Mouse (Mus musculus) lung, embryonic 14.5 days (tissue): ENCODE measurements around the gene Pigb. TPM values are rescaled to one million over a fixed set of nuclear protein-coding genes. Genes with fewer than 3 reads are reported as not detected.

Experiments
- ATAC-seq: fragments of 200-750 bp; cut with Nextera tagmentation; 2 replicates; pipeline ENCODE4 v1.8.0; 2017; ENCODE audit warnings: mild to moderate bottlenecking, moderate TSS enrichment, moderate library complexity; ENCODE audit not compliant: insufficient read depth
- DNase-seq: peaks from one replicate; pipeline ENCODE4 v3.0.0-alpha.2; 2015
- H3K27ac ChIP-seq: fragments of 300-500 bp; sonication (generic); 2 replicates; pipeline ENCODE4 v1.5.1; 2014; ENCODE audit warnings: low read depth, mild to moderate bottlenecking, moderate library complexity
- H3K27me3 ChIP-seq: fragments of 300-500 bp; sonication (generic); 2 replicates; pipeline ENCODE4 v1.6.1; 2014; ENCODE audit warnings: low read length, control low read depth; ENCODE audit not compliant: insufficient read depth
- H3K36me3 ChIP-seq: fragments of 300-500 bp; sonication (generic); 2 replicates; pipeline ENCODE4 v1.6.1; 2014; ENCODE audit warnings: control low read depth; ENCODE audit not compliant: insufficient read depth
- H3K4me1 ChIP-seq: fragments of 300-500 bp; sonication (generic); 2 replicates; pipeline ENCODE4 v1.6.1; 2014; ENCODE audit warnings: antibody characterized with exemption, control low read depth; ENCODE audit not compliant: insufficient read depth
- H3K4me2 ChIP-seq: fragments of 300-500 bp; sonication (generic); 2 replicates; pipeline ENCODE4 v1.6.1; 2014; ENCODE audit warnings: mild to moderate bottlenecking
- H3K4me3 ChIP-seq: fragments of 300-500 bp; sonication (generic); 2 replicates; pipeline ENCODE4 v1.5.1; 2014; ENCODE audit warnings: low read depth, low read length
- H3K9ac ChIP-seq: fragments of 300-500 bp; sonication (generic); 2 replicates; pipeline ENCODE4 v1.6.1; 2014
- H3K9me3 ChIP-seq: fragments of 300-500 bp; sonication (generic); 2 replicates; pipeline ENCODE4 v1.6.1; 2016; ENCODE audit warnings: low read depth, low read length, control low read depth
- CTCF ChIP-seq: IDR thresholded peaks from 2 replicates; pipeline ENCODE4 v1.5.1; 2016; ENCODE audit warnings: antibody characterized with exemption, low read depth
- WGBS: fragments of 180-500 bp; shearing (Covaris S2); extraction: QIAGEN DNeasy Blood & Tissue Kit; methylation state at CpG from one replicate; pipeline ENCODE4 v1.1.7; 2014; 5-methylcytosine and 5-hydroxymethylcytosine counted together
- polyA plus RNA-seq: library from polyadenylated mRNA; unstranded; fragments of >200 nt; fragmentation: Nextera tagmentation; extraction: Ambion mirVana; gene quantifications from 2 replicates; pipeline ENCODE4 v1.2.1, GENCODE M21; 2014

The Pigb gene
- polyA plus RNA-seq: 16.1 and 16.7 TPM in 2 replicates

GRCm38 (mm10) chr9:73040080-73040479 is at the start of gene Pigb:
Gene Pigb (minus strand): TSS chr9:73040378.
- Histone ChIP-seq H3K9ac (peak within 1 kb of the TSS; percentile 78), H3K36me3 (peaks cover 5% of the 10 kb centered on the region; the same call in 1 of the 2 replicates), H3K9me3 (no peaks in the 10 kb centered on the region), H3K27me3 (no peaks in the 10 kb centered on the region), H3K4me3 (peak within 1 kb of the TSS; percentile 66), H3K4me1 (0 out of 2 replicates have a peak, but pooled peaks cover 6% of the 10 kb centered on the region), H3K27ac (peak within 1 kb of the TSS; percentile 80), H3K4me2 (peak within 1 kb of the TSS; percentile 95)
- no peak for ATAC-seq
- 27% methylated on average over 6 of the region's 6 CpGs for WGBS
- DNase-seq: no peak
- TF ChIP-seq CTCF: no peak

- Histone ChIP-seq H3K4me3 (no peak overlapping the region), H3K4me2 (0 out of 2 replicates have a peak overlapping the region, but pooled peaks have one; percentile 31), H3K27me3 (no peaks in the 10 kb centered on the region), H3K9ac (no peak overlapping the region), H3K4me1 (no peaks in the 10 kb centered on the region), H3K27ac (0 out of 2 replicates have a peak overlapping the region, but pooled peaks have one; percentile 5), H3K36me3 (no peaks in the 10 kb centered on the region), H3K9me3 (no peaks in the 10 kb centered on the region)
- TF ChIP-seq CTCF: no peak
- ATAC-seq (peak; percentile 44), DNase-seq (peak; percentile 33)
- 54% methylated on average over 16 of the region's 16 CpGs for WGBS
These were observed 49.2 kb upstream of the Pigb start for GRCm38 (mm10) chr9:73089222-73089920.

GRCm38 (mm10) chr9:73087581-73087980 is 47.4 kb upstream of the Pigb start:
- H3K27me3 ChIP-seq: no peaks in the 10 kb centered on the region
- H3K9me3 ChIP-seq: no peaks in the 10 kb centered on the region
- DNase-seq (no peak), ATAC-seq (no peak)
- no peak overlapping the region for H3K4me3 ChIP-seq
- no peak for TF ChIP-seq CTCF
- WGBS: 64% methylated on average over 5 of the region's 5 CpGs
- no peak overlapping the region for H3K4me2 ChIP-seq
- no peak overlapping the region for H3K9ac ChIP-seq
- no peaks in the 10 kb centered on the region for H3K36me3 ChIP-seq
- no peaks in the 10 kb centered on the region for H3K4me1 ChIP-seq
- H3K27ac ChIP-seq: no peak overlapping the region

- Histone ChIP-seq H3K9ac (no peak overlapping the region), H3K36me3 (no peaks in the 10 kb centered on the region), H3K9me3 (no peaks in the 10 kb centered on the region), H3K4me1 (no peaks in the 10 kb centered on the region), H3K4me3 (no peak overlapping the region), H3K27ac (no peak overlapping the region), H3K27me3 (no peaks in the 10 kb centered on the region), H3K4me2 (no peak overlapping the region)
- WGBS: 46% methylated on average over 8 of the region's 8 CpGs
- peak; percentile 54 for DNase-seq
- ATAC-seq: no peak
- TF ChIP-seq CTCF: no peak
These were observed 46.9 kb upstream of the Pigb start for GRCm38 (mm10) chr9:73087121-73087520.

GRCm38 (mm10) chr9:73085845-73086244 is 45.7 kb upstream of the Pigb start:
- Histone ChIP-seq H3K4me3 (no peak overlapping the region), H3K36me3 (no peaks in the 10 kb centered on the region), H3K4me2 (no peak overlapping the region), H3K9ac (no peak overlapping the region), H3K27me3 (no peaks in the 10 kb centered on the region), H3K27ac (no peak overlapping the region), H3K4me1 (no peaks in the 10 kb centered on the region), H3K9me3 (no peaks in the 10 kb centered on the region)
- 59% methylated on average over 6 of the region's 6 CpGs for WGBS
- no peak for DNase-seq
- no peak for ATAC-seq
- no peak for TF ChIP-seq CTCF

- 66% methylated on average over 6 of the region's 6 CpGs for WGBS
- Histone ChIP-seq H3K36me3 (no peaks in the 10 kb centered on the region), H3K27ac (no peak overlapping the region), H3K9me3 (no peaks in the 10 kb centered on the region), H3K4me3 (no peak overlapping the region), H3K9ac (no peak overlapping the region), H3K27me3 (no peaks in the 10 kb centered on the region), H3K4me1 (no peaks in the 10 kb centered on the region), H3K4me2 (no peak overlapping the region)
- DNase-seq (no peak), ATAC-seq (no peak)
- no peak for TF ChIP-seq CTCF
These were observed 43.8 kb upstream of the Pigb start for GRCm38 (mm10) chr9:73083956-73084355.

- ATAC-seq (no peak), DNase-seq (no peak)
- no peaks in the 10 kb centered on the region for H3K9me3 ChIP-seq
- no peaks in the 10 kb centered on the region for H3K4me1 ChIP-seq
- H3K4me2 ChIP-seq: no peak overlapping the region
- H3K36me3 ChIP-seq: no peaks in the 10 kb centered on the region
- WGBS: 79% methylated on average over 8 of the region's 8 CpGs
- H3K27ac ChIP-seq: no peak overlapping the region
- H3K9ac ChIP-seq: no peak overlapping the region
- no peak for TF ChIP-seq CTCF
- H3K27me3 ChIP-seq: no peaks in the 10 kb centered on the region
- no peak overlapping the region for H3K4me3 ChIP-seq
These were observed 42.3 kb upstream of the Pigb start for GRCm38 (mm10) chr9:73082291-73083000.
